Mouse (Mus musculus) heart, adult 9 months (tissue): Measurements from ENCODE around the gene Zfp768.
"Not testable (repeated sequence)": the region's sequence is repeated elsewhere in the genome, so short reads cannot be mapped to it uniquely, and the experiment has no call there.

Source experiments
- DNase-seq, 2 experiments: peaks; one replicate each; pipeline ENCODE4 v3.0.0; 2022; ENCODE audit warnings: low spot score in 2 of 2

The Zfp768 gene

DNA sequence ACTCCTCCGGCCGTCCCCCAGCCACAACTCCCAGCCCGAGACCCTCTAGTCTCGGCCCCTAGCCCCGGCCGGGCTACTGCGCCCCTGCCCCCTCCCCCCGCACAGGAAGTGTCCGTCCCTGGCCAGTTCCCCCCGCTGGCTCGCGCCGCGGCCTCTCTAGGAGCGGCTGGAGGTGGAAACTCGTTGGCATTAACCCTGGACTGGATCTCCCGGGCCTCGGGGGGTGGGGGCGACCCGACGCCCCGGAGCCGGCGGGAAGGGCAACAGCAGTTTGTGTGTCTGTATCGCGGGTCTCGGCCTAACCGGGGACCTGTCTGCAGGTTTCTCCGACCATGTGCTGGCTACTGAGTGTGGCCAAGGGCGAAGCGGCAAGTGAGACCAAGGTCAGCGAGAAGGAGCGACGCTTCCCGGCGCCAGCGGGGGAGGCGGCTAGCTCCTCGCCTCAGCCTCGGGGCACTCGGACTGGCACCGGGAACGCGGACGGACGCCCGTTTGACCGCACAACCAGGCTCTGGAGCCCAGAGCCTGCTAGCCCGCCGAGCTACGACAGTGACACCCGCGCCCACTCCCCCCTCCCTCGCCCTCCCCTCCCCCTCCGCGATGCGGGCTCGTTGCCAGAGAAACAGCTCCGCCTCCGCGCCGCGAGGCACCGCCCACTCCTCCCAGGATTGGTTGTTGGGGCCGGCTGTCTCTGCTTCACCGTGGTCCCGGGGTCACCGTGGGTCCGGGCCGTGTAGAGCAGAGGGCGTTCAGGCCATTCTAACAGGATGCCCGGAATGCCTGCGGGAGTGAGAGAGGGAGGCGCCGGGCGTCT lies at the start of gene Zfp768:
Gene Zfp768, minus strand, starts transcription at position 78 of the 814 bp plus-strand sequence.
- peak; percentile 94 to 95 for DNase-seq

DNA sequence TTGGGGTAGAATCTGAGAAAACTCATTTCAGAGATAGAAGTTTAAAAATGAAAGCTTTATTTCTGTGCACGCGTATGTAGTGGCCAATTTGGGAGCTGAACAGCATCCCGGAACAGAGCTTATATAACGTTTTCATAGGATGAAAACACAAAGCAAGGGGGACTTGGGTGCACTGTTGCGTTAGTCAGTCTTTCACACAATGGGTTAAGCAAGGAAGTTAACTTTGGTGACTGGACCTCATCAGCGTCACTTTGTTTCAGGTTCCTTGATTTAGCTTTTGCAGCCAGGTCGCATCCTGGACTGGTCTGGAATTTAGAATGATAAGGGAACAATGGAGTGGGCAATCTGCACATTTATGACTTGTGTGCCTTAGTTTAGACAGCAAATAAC lies 48.5 kb upstream of the Zfp768 start:
- DNase-seq, result no peak

DNA sequence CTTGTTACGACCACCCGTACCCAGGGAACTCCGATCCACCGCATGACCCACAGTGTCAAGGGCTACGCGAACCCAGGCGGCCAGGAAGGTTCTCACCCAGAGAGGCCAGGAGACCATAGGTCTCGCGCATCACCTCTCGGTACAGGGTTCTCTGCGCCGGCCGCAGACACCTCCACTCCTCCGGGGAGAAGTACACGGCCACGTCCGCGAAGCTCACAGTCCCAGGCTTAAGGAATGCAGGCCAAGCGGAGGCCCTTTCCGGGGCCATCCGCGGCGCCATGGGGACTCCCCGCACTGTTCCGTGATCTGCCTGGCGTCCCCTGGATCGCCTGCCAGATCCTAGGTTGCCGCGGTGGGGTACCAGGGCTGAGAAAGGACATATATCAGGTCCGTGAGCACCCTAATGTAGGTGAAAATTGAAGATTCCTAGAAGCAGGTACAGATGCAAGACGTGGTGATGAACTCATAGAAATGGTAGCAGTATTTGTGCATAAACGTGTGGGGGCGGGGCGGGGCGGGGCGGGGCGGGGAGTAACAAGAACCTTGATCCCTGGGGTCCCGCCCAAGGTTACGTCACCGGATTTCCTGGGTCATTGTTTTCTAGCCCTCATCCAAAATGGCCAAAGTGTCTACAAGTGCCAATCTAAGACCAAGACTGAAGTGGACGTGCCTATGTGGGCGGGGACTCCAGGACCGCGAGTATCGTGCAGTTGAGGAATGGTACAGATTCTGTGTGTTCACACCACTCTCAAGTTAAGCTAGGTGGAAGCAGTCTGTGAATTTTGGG lies 48.0 kb upstream of the Zfp768 start, which contains the start of gene E430018J23Rik:
Gene E430018J23Rik, minus strand, starts transcription at position 473 of the 787 bp plus-strand sequence.
- peak; percentile 98 to 99 for DNase-seq

DNA sequence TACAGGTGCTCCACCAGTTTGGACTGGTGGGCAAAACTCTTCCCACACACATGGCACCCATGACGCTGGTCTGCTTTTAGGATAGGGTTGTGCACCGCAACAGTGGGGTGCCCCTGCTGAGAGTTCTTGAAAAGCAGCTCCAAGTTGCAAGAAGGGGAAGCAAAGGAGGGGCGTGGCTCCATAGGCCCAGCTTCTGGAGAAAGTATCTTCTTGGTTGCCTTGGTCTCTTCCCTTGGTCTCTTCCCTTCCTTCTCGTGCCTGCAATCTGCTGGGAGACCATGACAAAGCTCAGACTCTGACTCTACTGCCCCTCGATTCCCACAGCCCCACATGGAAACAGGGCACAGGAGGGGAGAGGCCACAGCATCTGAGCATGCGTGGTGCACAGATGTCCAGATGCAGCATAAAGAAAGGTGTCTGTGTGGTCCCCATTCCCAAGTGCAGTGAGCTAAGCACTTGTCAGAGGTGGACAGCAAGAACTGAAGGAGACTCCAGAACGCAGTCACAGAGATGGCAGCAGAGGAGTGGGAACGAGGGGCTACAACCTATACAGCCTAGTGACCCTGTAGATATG lies 46.9 kb upstream of the Zfp768 start:
- DNase-seq, result no peak

DNA sequence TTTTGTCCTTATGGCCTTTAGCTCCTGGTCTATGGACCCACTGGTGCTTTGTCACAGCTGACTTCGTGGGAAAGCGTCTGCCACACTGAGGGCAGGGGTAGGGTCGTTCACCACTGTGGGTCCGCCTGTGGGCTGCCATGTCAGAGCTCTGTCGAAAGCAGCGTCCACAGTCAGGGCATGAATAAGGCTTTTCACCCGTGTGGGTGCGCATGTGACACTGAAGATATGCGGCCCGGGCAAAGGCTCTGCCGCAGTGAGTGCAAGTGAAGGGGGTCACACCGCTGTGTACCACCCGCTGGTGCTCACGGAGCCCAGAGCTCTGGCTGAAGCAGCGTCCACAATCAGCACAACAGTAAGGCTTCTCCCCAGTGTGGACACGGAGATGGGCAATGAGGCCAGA lies 46.1 kb upstream of the Zfp768 start:
- no peak for DNase-seq

DNA sequence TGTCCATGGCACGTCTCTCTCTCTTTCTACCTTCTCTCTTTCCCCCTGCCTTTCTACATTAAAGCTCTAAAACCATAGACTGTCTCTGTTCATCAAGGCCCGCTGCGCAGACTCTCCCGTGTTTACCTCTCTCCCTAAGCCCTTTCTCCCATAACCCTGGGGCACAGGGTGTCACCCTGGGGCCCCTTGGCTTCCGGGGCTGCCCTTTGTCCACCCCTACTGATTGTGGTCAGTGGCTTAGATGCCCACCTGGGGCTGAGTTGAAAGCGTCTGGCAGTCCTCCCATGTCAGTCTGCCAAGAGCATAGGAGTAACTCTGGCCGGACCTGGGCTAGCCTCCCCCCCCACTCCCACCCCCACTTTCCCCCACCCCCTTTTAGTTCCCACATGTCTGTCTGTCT lies 44.9 kb upstream of the Zfp768 start:
- DNase-seq, result no peak

DNA sequence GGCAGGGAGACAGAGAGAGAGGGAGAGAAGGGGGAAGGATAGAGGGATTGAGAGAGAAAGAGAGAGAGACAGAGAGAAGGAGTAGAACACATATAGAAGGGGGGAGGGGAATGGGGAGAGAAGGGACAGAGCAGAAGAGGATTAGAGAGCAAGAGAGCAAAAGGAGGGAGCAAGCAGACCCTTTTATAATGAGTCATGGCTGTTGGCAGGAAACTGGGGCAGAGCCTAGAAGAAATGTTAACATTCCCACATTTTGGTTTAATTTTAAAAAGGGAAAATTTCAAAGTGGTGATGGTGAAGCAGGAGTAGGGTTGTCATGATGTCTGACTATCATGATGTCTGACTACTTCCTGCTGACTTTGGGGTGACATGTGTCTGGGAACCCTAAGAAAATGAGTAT lies 42.8 kb upstream of the Zfp768 start:
- not testable (repeated sequence) for DNase-seq

DNA sequence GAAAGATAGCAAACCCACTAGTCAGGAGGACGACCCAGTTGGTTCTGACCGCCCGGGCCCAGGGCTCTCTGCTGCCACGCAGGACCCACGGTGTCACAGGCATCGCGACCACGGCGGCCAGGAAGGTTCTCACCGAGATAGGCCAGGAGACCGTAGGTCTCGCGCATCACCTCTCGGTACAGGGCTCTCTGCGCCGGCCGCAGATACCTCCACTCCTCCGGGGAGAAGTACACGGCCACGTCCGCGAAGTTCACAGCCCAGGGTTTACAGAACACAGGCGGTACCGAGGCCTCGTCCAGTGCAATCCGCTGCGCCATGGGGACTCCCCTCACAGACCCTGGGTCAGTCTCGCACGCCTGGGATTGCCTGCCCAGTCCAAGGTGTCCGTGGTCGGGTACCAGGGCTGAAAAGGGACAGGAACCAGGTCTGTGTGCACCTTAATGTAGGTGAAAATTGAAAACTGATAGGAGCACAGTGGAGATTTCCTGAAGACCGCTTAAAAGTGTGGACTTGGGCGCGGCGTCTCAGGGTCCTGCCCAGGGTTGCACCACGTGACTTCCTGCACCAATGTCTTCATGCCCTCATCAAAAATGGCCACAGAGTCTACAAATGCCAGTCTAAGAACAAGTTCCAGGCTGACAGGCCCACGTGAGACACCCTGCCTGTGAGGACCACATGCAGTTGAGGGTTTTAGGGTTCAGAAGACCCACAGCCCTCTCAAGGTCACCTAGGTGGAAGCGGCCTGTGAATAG lies 41.4 kb upstream of the Zfp768 start, which contains the start of gene 9130019O22Rik:
Gene 9130019O22Rik, minus strand, starts transcription at position 526 of the 752 bp plus-strand sequence.
- DNase-seq, result peak; percentile 91 to 94

DNA sequence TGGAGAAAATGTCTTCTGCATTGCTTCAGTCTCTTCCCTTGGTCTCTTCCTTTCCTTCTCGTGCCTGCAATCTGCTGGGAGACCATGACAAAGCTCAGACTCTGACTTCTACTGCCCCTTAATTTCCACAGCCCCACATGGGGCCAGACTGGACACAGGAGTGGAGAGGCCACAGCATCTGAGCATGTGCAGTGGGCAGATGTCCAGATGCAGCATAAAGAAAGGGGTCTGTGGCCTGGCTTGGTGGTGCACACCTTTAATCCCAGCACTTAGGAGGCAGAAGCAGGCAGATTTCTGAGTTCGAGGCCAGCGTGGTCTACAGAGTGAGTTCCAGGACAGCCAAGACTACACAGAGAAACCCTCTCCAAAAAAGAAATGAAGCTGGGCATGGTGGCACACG lies 40.2 kb upstream of the Zfp768 start:
- not testable (repeated sequence) for DNase-seq

DNA sequence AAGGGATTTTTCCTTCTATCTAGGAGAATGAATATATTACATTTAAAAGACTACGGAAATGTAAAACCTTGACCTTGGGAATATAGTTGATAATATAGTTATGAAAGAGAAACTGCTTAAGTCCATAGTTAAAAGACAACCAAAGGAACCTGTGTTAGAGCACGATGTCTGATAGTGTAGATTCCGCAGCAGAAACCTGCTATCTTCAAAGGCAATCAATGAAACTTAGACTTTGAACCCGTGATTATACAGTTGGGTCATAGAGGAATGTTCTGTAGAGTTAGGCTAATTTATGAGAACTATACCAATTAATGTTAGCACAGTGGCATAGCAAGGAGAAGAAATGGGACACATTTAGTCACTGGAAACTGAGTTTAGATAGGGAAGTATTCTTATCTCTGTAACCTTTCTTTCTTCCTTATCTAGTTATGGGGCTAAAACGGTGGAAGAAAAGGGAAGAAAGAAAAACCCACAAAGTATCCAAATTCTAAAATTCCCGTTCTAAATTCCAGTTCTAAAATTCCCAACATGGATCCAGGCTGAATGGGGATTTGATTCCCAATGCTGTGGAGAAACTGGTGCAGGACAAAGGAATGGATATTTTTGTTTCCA lies 33.0 kb upstream of the Zfp768 start:
- DNase-seq, result no peak

DNA sequence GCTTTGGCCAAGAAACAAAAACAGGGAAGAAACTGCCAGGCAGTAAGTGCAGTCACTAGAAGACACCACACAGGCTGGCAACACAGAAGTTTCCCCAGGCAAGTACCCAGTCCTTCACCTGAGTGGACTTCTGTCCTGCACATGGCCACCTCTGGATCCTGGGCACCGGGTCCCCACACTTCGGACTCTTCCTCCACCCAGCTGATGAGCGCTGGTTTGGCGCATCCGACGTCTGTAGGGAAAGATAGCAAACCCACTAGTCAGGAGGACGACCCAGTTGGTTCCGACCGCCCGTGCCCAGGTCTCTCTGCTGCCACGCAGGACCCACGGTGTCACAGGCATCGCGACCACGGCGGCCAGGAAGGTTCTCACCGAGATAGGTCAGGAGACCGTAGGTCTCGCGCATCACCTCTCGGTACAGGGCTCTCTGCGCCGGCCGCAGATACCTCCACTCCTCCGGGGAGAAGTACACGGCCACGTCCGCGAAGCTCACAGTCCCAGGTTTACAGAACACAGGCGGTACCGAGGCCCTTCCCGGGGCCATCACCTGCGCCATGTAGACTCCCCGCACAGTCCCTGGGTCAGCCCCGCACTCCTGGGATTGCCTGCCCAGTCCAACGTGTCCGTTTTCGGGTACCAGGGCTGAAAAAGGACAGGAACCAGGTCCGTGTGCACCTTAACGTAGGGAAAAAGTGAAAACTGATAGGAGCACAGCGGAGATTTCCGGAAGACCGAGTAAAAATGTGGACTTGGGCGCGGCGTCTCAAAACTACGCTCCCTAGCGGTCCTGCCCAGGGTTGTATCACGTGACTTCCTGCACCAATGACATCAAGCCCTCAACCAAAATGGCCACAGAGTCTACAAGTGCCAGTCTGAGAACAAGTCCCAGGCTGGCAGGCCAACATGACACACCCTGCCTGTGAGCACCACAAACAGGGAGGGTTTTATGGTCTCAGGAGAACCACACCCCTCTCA lies 30.2 kb upstream of the Zfp768 start, which contains the start of gene Zfp747:
Gene Zfp747, minus strand, starts transcription at position 780 of the 975 bp plus-strand sequence.
- peak; percentile 96 to 97 for DNase-seq

DNA sequence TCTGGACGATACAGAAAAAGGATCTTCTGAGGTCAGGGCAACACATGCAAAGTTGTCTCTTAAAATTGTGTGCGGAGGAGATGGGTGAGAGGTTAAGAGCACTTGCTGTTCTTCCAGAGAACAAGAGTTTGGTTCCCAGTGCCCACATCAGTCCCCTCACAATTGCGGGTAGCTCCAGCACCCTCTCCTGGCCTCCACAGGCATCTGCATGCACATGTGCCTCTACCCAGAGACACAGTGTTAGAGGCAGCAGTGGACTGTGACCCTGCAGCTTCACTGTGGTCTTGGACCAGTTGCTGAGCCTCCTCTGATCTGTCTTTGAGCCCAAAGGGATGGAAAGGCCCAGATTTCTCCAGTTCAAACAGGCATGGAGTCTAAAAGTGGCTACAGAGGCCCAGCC lies 26.5 kb upstream of the Zfp768 start:
- not testable (repeated sequence) for DNase-seq

DNA sequence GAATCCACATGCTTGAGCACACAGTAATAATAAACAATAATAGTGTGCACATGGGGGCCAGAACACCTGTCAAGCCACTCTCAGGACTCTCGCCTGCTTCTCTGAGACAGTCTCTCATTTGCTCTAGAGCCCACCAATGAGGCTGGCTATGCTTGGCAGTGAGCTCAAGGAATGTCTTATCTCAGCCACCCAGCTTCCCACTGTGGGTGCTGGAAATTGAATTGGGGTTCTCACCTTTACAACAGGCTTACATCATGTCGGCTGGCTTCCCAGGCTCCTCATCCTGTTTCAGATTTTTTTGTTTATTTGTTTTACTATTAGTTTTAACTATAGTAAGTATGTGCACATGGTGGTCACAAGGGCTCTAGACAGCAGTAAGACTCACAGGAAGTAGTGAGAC lies 25.8 kb upstream of the Zfp768 start:
- DNase-seq, result no peak

DNA sequence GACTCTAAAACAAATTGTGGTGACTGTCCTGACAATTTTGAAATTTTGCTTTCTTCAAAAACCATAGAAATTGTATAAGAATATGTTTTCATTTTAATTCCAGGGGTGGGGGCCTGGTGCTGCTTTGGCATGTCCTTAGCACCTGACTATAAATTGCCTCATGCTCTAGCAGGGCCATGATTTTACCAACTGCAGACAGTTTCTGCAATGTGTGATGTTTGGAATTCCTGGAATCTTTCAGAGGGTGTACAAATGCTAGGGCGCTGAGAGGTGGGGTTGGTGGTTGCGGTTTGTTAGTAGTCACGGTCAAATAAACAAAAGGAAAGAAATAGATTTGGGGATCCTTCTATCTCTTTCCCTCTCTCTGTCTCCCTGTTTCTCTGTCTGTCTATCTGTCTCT lies 20.9 kb upstream of the Zfp768 start:
- DNase-seq, result no peak

DNA sequence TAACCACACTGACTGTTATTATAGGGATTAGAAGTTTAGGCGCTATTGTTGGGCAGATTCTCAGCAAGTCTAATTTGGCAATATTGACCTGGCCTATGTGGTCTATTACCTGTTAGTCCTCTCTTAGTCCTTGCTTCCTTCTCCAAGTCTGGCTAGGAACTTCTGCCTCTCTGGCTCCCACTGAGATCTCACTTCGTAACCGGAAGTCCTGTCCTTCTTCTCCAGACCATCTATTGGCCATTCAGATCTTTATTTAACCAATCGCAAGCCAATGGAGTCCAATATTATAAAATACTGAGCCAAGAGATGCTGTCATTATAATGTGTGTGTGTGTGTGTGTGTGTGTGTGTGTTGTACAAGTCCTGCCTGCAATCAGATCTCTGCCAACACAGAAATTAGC lies 18.8 kb upstream of the Zfp768 start:
- peak; percentile 44 to 56 for DNase-seq

DNA sequence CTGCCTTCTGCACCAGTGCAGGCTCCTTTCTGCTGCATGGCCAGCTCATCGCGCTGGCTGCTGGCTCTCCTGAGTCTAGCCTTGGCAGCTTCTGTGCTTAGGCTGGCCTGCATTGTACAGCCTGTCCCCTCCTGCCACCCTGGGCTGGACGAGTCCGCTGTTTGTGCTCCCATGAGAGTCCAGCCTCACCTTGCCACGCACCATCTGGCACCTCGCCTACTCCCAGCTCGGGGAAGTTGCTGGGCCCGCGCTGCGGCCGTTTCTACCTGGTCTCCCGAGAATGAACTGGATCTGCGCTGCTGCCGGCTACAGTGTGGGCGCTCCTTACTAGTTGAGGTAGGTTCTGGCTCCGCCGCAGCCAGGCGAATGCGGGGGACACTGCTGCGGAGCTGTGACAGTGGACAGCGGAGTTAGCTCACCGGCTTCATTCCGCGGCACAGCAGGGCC lies 18.1 kb upstream of the Zfp768 start:
- no peak for DNase-seq

DNA sequence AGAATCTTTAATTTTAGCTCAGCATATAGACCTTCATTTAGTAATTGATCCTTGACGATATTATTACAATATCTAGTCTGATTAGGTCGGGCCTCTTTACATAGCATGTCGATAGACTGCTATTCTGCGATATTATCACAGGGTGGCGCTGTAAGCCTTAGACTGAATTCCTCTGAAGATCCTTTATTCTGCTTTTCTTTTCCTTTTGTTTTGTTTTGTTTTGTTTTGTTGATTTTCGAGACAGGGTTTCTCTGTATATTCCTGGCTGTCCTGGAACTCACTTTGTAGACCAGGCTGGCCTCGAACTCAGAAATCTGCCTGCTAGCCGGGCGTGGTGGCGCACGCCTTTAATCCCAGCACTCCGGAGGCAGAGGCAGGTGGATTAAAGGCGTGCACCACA lies 17.0 kb upstream of the Zfp768 start:
- peak in 1 of 2 experiments; percentile 33 for DNase-seq

DNA sequence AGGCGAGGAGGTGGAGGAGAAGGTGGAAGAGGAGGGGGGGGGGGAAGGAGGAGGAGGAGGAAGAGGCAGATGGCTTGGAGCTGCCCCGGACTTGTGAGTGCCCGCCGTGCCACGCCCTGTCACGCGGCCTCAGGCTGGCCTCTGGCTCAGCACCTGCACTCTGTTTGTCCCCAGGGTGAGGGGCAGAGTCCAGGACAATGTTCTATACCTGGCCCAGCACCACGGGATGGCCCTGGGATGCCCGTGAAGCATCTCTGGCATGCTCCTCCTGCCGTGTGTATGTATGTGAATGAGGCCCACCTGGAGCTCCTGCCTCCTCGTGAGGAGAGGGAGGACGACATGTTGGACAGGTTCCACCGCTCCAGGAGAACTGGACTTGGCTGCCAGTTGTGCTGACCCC lies 16.1 kb upstream of the Zfp768 start:
- no peak for DNase-seq

DNA sequence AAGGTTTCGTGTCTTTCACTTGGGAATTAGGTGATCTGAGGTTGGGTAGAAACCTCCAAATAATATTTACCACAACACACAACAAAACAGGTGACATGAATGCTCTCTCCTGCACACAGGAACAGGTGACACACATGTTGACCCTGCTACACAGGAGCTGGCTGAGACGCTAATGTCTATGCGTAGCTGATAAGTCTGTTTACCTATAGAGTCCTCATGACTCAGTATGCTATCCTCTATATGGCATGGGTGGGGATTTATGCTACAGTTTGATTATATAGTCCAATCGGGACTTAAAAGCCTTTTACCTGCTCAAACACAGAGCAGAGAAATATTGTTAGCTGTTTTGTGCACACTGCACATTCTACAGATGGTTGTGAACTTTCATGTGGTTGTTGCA lies 14.9 kb upstream of the Zfp768 start:
- DNase-seq, result no peak

DNA sequence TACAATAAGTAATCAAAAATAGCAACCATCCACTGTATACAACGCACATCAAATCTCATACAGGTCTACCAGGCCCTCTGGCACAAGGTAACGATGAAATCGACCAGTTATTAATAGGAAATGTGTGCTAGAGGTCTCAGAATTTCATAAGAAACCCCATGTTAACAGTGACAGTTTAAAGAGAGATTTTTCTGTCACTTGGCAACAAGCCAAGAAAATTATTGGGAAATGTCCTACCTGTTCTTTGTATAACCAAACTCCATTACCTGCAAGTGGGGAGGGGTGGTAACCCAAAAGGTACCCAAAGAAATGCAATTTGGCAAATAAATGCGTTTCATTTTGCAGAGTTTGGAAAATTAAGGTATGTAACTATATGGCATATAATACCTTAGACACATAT lies 13.1 kb upstream of the Zfp768 start:
- no peak for DNase-seq
